Mouse (Mus musculus) cerebellum, adult 9-11 months (tissue): ENCODE results near the gene Ctsh.
A peak's percentile ranks its signal among the peaks of the same experiment; 100 is the strongest.

ENCODE experiments used
- DNase-seq: peaks from one replicate; pipeline ENCODE4 v3.0.0; 2022

The Ctsh gene

DNA sequence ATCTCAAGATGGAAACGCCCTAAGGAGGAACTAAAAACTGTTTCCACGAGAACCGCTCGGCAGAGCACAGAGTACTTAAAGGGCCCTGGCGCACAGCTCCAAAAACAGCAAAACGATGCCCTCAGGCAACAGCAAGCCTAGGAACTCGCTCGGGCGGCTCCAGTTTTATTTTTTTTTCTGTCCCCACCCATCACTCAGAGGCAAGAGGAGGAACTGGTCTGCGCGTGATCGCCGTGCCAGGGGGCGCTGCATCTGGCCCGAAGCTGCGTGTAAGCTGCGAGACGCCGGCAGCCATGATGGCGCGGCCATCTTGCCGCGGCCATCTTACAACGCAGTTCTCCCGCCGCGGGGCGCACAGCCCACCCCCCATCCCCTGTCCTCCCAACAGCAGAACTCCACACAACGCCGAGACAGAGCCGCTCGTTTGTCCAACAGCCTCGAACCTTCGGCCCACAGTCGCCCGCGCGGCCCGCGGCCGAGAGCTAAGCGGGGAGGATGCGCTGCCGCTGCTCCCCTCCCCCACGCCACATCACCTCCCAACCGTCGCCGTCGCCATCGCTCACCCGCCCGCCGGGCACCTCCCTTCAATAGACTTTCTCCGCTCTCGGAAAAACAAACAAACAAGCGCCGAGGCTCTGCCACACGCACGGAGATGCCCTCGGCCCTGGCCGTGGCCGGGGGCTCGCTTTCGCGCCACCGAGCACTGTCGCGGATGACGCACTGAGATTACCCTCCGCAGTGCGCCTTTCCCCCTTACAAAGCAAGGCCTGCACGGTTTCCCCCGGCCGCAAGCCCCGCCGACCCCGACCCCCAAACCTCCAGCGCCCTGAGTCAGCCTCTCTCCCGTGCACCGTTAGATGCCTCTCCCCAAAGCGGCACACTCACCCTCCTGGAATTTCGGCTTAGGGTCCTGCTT, 60.0 kb downstream of the Ctsh start:
- DNase-seq, result peak; percentile 87

DNA sequence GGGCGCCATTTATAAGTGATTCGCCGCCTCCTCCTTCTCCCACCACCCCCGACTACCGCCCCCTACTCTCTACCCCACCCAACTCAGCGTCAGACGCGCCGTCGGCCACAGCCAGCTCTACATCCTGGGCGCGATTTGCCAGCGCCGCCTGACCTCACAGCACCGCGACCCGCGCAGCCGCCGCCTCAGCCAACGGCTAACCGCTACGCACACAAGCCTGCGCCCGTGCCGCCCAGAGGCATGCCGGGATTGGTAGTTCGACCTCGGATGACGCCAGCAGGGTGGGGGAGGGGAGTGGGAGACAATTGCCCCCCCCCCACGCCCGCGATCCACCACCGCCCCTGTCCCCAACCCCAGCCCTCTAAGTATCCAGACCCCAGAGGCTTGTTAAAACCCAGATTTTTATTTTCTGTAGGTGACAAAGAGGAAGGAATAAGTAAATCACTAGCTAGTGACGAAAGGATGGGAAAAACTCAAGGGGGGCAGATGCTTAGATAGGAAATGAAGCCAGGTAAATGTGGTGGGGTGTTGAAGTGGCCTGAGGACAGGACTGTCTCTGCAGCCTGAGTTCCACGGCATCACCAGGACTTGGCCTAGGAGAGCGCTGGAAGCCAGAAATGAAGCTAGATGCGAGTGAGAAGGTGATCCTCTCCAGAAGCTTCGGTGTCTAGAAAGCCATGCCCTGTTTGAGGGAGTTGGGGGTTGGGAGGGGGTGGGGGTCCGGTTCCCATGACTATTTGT, 60.8 kb downstream of the Ctsh start, which contains the start of gene Morf4l1:
Gene Morf4l1, minus strand, starts transcription at position 208 of the 741 bp plus-strand sequence.
- DNase-seq, result peak; percentile 98

GRCm38 (mm10) chr9:90115308-90115700, 61.4 kb downstream of the Ctsh start:
- DNase-seq, result no peak

GRCm38 (mm10) chr9:90117234-90117633, 63.3 kb downstream of the Ctsh start:
- no peak for DNase-seq

DNA sequence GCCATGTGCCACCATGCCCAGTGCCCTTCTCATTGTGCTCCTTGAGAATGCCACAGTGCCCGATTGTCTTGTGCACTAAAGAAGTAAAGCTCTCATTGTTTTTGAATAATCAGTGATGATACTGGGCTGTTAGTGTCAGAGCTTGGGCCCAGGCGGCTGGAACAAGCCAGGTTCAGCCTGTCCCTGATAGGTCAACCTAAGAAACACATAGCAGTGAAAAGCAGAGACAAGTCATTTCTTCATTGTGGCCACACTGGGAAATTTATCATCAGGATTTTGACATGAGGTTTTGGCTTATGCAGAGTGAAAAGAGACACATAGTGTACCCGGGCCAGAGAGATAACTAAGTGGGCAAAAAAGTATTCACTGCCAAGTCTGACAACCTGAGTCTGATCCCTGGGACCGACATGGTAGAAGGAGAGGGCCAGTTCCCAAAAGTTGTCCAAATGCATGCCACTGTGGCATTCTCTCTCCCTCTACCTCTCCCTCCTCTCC, 68.3 kb downstream of the Ctsh start:
- DNase-seq, result no peak

GRCm38 (mm10) chr9:90124156-90124872, 70.4 kb downstream of the Ctsh start:
- no peak for DNase-seq

- DNase-seq, result no peak
Measured at GRCm38 (mm10) chr9:90124873-90125245, 70.9 kb downstream of the Ctsh start.
